Mouse (Mus musculus): ENCODE measurements around the gene Vmn1r5. TPM values are rescaled to one million over a fixed set of nuclear protein-coding genes. Genes with fewer than 3 reads are reported as not detected.
A peak's percentile ranks its signal among the peaks of the same experiment; 100 is the strongest.

Vmn1r5 gene
- polyA plus RNA-seq (2014; fragmentation: Nextera tagmentation; extraction: Ambion mirVana) = not detected in 2 replicates

- DNase-seq (ENCODE audit: low spot score) (no peak), ATAC-seq (ENCODE audit: low FRiP score) (no peak)
- Histone ChIP-seq H3K4me2 (replicated peaks; ENCODE audit: low read depth, low read length) (no peak within 1 kb of the TSS), H3K9ac (ENCODE audit: low read depth, low read length) (no peak within 1 kb of the TSS), H3K4me3 (ENCODE audit: low read depth, low read length) (no peak within 1 kb of the TSS), H3K9me3 (ENCODE audit: control insufficient read depth, low read length) (no peaks in the 10 kb centered on the region), H3K36me3 (ENCODE audit: control insufficient read depth, insufficient read depth, low read length) (no peaks in the 10 kb centered on the region), H3K27me3 (ENCODE audit: control insufficient read depth, insufficient read depth, low read length) (no peaks in the 10 kb centered on the region), H3K4me1 (replicated peaks; ENCODE audit: control insufficient read depth, insufficient read depth, low read length) (no peaks in the 10 kb centered on the region), H3K27ac (ENCODE audit: low read depth, low read length) (no peak within 1 kb of the TSS)
These were observed at the start of gene Vmn1r5 for GRCm38 (mm10) chr6:56969973-56970372. Gene Vmn1r5 (plus strand): TSS chr6:56970273.

GRCm38 (mm10) chr6:56923331-56923725 lies 46.7 kb upstream of the Vmn1r5 start:
- ATAC-seq (ENCODE audit: low FRiP score) (no peak), DNase-seq (ENCODE audit: low spot score) (no peak)
- Histone ChIP-seq H3K36me3 (ENCODE audit: control insufficient read depth, insufficient read depth, low read length) (no peaks in the 10 kb centered on the region), H3K9me3 (ENCODE audit: control insufficient read depth, low read length) (no peaks in the 10 kb centered on the region), H3K9ac (ENCODE audit: low read depth, low read length) (peak overlapping the region; percentile 72), H3K27ac (ENCODE audit: low read depth, low read length) (peak overlapping the region; percentile 48), H3K27me3 (ENCODE audit: control insufficient read depth, insufficient read depth, low read length) (no peaks in the 10 kb centered on the region), H3K4me1 (replicated peaks; ENCODE audit: control insufficient read depth, insufficient read depth, low read length) (no peaks in the 10 kb centered on the region), H3K4me3 (ENCODE audit: low read depth, low read length) (peak overlapping the region; percentile 64), H3K4me2 (replicated peaks; ENCODE audit: low read depth, low read length) (peak overlapping the region; percentile 44)
- WGBS = under 1% methylated on average over 25 of the region's 25 CpGs

- Histone ChIP-seq H3K27me3 (ENCODE audit: control insufficient read depth, insufficient read depth, low read length) (no peaks in the 10 kb centered on the region), H3K9ac (ENCODE audit: low read depth, low read length) (peak within 1 kb of the TSS; percentile 72), H3K27ac (ENCODE audit: low read depth, low read length) (peak within 1 kb of the TSS; percentile 56), H3K9me3 (ENCODE audit: control insufficient read depth, low read length) (no peaks in the 10 kb centered on the region), H3K4me1 (replicated peaks; ENCODE audit: control insufficient read depth, insufficient read depth, low read length) (no peaks in the 10 kb centered on the region), H3K36me3 (ENCODE audit: control insufficient read depth, insufficient read depth, low read length) (no peaks in the 10 kb centered on the region), H3K4me3 (ENCODE audit: low read depth, low read length) (peak within 1 kb of the TSS; percentile 64), H3K4me2 (replicated peaks; ENCODE audit: low read depth, low read length) (peak within 1 kb of the TSS; percentile 44)
- peak; percentile 98 for ATAC-seq (ENCODE audit: low FRiP score)
- 5% methylated on average over 48 of the region's 64 CpGs for WGBS
- DNase-seq (ENCODE audit: low spot score) = peak; percentile 98
These were observed 46.1 kb upstream of the Vmn1r5 start, which contains the start of the genes Nt5c3 and Vmn1r4 for GRCm38 (mm10) chr6:56923726-56924707. Gene Nt5c3 (minus strand): TSS chr6:56923932. Gene Vmn1r4 (plus strand): TSS chr6:56924015.

GRCm38 (mm10) chr6:56931648-56932415 lies 38.2 kb upstream of the Vmn1r5 start:
- H3K9me3 ChIP-seq (ENCODE audit: control insufficient read depth, low read length) = no peaks in the 10 kb centered on the region
- DNase-seq (ENCODE audit: low spot score) (no peak), ATAC-seq (ENCODE audit: low FRiP score) (no peak)
- 74% methylated on average over 4 of the region's 4 CpGs for WGBS
- H3K9ac ChIP-seq (ENCODE audit: low read depth, low read length) = no peak overlapping the region
- H3K4me3 ChIP-seq (ENCODE audit: low read depth, low read length) = no peak overlapping the region
- no peaks in the 10 kb centered on the region for H3K27me3 ChIP-seq (ENCODE audit: control insufficient read depth, insufficient read depth, low read length)
- H3K4me2 ChIP-seq (replicated peaks; ENCODE audit: low read depth, low read length) = no peak overlapping the region
- H3K27ac ChIP-seq (ENCODE audit: low read depth, low read length) = no peak overlapping the region
- no peaks in the 10 kb centered on the region for H3K4me1 ChIP-seq (replicated peaks; ENCODE audit: control insufficient read depth, insufficient read depth, low read length)
- no peaks in the 10 kb centered on the region for H3K36me3 ChIP-seq (ENCODE audit: control insufficient read depth, insufficient read depth, low read length)

DNA sequence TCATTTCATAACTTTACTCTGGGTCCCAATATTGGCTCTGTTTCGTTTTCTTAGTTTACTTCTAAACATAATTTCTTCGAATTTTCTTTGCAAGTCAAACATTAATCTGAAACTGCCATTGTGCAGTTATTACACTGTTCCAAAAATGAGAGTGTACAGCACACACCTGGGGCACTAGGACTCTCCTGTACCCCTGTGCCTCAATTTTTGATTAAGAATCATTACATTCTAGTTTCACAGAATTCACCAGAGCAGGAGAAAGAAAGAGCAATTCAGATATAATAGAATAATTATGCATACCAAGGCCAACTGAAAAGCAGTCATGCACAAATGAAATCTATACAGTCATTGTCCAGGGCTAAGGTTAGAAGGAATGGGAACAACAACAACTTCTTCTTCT lies 37.6 kb upstream of the Vmn1r5 start:
- H3K9ac ChIP-seq (ENCODE audit: low read depth, low read length) = no peak overlapping the region
- no peaks in the 10 kb centered on the region for H3K4me1 ChIP-seq (replicated peaks; ENCODE audit: control insufficient read depth, insufficient read depth, low read length)
- no peaks in the 10 kb centered on the region for H3K9me3 ChIP-seq (ENCODE audit: control insufficient read depth, low read length)
- H3K27me3 ChIP-seq (ENCODE audit: control insufficient read depth, insufficient read depth, low read length) = no peaks in the 10 kb centered on the region
- no peak for ATAC-seq (ENCODE audit: low FRiP score)
- H3K27ac ChIP-seq (ENCODE audit: low read depth, low read length) = no peak overlapping the region
- no peaks in the 10 kb centered on the region for H3K36me3 ChIP-seq (ENCODE audit: control insufficient read depth, insufficient read depth, low read length)
- H3K4me3 ChIP-seq (ENCODE audit: low read depth, low read length) = no peak overlapping the region
- no peak overlapping the region for H3K4me2 ChIP-seq (replicated peaks; ENCODE audit: low read depth, low read length)
- 74% methylated on average over 2 of the region's 2 CpGs for WGBS
- DNase-seq (ENCODE audit: low spot score) = no peak

GRCm38 (mm10) chr6:56934366-56934765 lies 35.7 kb upstream of the Vmn1r5 start:
- Histone ChIP-seq H3K9ac (ENCODE audit: low read depth, low read length) (no peak overlapping the region), H3K9me3 (ENCODE audit: control insufficient read depth, low read length) (no peaks in the 10 kb centered on the region), H3K4me3 (ENCODE audit: low read depth, low read length) (no peak overlapping the region), H3K27ac (ENCODE audit: low read depth, low read length) (no peak overlapping the region), H3K4me1 (replicated peaks; ENCODE audit: control insufficient read depth, insufficient read depth, low read length) (no peaks in the 10 kb centered on the region), H3K36me3 (ENCODE audit: control insufficient read depth, insufficient read depth, low read length) (no peaks in the 10 kb centered on the region), H3K27me3 (ENCODE audit: control insufficient read depth, insufficient read depth, low read length) (no peaks in the 10 kb centered on the region), H3K4me2 (replicated peaks; ENCODE audit: low read depth, low read length) (no peak overlapping the region)
- no peak for ATAC-seq (ENCODE audit: low FRiP score)
- WGBS = 88% methylated on average over 4 of the region's 4 CpGs
- DNase-seq (ENCODE audit: low spot score) = no peak

DNA sequence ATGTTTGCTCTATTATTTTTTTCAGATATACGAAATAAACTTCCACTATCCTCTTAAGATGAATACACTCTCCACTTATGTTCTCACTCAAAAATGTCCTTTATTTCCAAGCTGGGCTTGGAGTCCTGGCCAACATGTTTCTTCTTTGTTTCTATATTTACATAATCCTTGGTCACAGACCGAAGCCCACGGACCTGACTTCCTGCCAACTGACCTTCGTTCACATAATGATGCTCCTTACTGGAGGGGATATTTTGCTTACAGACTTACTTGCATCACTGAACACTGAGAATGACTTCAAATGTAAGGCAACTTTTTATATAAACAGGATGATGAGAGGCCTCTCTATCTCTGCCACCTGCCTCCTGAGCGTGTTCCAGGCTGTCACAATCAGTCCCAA lies 13.6 kb upstream of the Vmn1r5 start:
- no peak overlapping the region for H3K4me3 ChIP-seq (ENCODE audit: low read depth, low read length)
- no peak overlapping the region for H3K4me2 ChIP-seq (replicated peaks; ENCODE audit: low read depth, low read length)
- no peaks in the 10 kb centered on the region for H3K9me3 ChIP-seq (ENCODE audit: control insufficient read depth, low read length)
- H3K36me3 ChIP-seq (ENCODE audit: control insufficient read depth, insufficient read depth, low read length) = no peaks in the 10 kb centered on the region
- H3K9ac ChIP-seq (ENCODE audit: low read depth, low read length) = no peak overlapping the region
- no peaks in the 10 kb centered on the region for H3K4me1 ChIP-seq (replicated peaks; ENCODE audit: control insufficient read depth, insufficient read depth, low read length)
- H3K27me3 ChIP-seq (ENCODE audit: control insufficient read depth, insufficient read depth, low read length) = no peaks in the 10 kb centered on the region
- no peak overlapping the region for H3K27ac ChIP-seq (ENCODE audit: low read depth, low read length)
- DNase-seq (ENCODE audit: low spot score) (no peak), ATAC-seq (ENCODE audit: low FRiP score) (no peak)
- WGBS = 86% methylated on average over 5 of the region's 5 CpGs

- Histone ChIP-seq H3K4me3 (ENCODE audit: low read depth, low read length) (no peak within 1 kb of the TSS), H3K36me3 (ENCODE audit: control insufficient read depth, insufficient read depth, low read length) (no peaks in the 10 kb centered on the region), H3K27ac (ENCODE audit: low read depth, low read length) (no peak within 1 kb of the TSS), H3K9me3 (ENCODE audit: control insufficient read depth, low read length) (no peaks in the 10 kb centered on the region), H3K4me2 (replicated peaks; ENCODE audit: low read depth, low read length) (no peak within 1 kb of the TSS), H3K4me1 (replicated peaks; ENCODE audit: control insufficient read depth, insufficient read depth, low read length) (no peaks in the 10 kb centered on the region), H3K27me3 (ENCODE audit: control insufficient read depth, insufficient read depth, low read length) (no peaks in the 10 kb centered on the region), H3K9ac (ENCODE audit: low read depth, low read length) (no peak within 1 kb of the TSS)
- 87% methylated on average over 2 of the region's 2 CpGs for WGBS
- no peak for DNase-seq (ENCODE audit: low spot score)
- no peak for ATAC-seq (ENCODE audit: low FRiP score)
These were observed 26.9 kb downstream of the Vmn1r5 start, which contains the start of gene Vmn1r6 for GRCm38 (mm10) chr6:56996943-56997342. Gene Vmn1r6 (plus strand): TSS chr6:56997243.
